Mouse (Mus musculus): ENCODE measurements at regions not wholly inside any gene's neighbourhood (a gene's known extent, or its start where the extent isn't known, plus 50 kb on each side); places are given as distances from the start of the nearest gene placed in this dataset.

DNA sequence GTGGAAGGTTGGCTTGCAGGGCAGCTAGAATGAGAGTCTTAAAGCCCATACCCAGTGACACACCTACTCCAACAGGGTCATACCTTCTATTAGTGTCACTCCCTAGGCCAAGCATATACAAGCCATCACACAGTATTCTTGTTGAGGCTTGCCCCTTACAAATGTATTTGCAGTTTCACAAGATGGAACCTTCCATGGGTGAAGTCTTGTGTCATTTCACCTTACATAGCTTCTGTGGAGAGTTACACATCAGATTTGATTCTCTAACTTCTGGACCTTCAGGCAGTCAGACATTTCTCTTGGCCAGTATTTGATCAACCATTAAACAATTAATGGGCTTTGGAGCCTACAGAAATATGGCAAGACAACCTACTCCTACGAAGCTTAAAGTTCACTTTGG, 210.6 kb upstream of the Tbl1xr1 start:
- no peak for DNase-seq (ENCODE audit: low read depth)

DNA sequence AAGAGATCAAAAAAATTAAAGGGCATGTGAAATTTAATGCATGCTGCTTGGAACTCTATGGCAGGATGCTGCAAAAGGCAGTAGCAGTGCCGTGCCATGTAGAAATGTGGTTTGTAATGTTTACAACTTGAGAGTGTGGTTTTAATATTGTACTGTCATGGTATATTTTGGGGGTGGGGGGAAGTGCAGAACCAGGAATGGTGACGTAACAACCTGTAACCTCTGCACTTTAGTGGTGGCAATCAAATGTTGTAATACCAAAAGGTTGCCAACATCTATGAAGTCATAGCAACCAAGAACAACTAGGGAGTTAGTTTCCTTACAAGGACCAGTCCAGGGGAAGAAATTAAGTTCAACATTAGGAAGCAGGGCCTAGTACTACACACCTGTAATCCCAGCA, 198.1 kb upstream of the Tbl1xr1 start:
- DNase-seq (ENCODE audit: low read depth) = peak; percentile 13

DNA sequence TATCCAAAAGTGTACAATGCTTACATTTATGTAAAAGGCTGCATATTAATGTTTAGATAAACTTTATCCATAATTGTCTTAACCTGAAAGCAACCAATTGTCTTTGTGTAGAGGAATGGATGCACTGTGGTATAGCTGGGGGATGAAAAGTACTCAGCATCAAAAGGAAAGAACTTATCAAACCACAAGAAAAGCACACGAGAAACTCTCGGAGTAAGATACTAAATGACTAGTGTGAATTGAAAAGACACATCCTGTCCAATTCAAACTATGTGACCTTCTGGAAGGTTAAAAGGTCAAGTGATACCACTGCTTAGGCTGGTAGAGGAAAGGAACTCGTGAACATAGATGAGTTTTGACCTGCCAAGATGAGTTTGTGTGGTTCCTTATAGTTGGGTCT, 192.2 kb upstream of the Tbl1xr1 start:
- peak; percentile 45 for DNase-seq (ENCODE audit: low read depth)

DNA sequence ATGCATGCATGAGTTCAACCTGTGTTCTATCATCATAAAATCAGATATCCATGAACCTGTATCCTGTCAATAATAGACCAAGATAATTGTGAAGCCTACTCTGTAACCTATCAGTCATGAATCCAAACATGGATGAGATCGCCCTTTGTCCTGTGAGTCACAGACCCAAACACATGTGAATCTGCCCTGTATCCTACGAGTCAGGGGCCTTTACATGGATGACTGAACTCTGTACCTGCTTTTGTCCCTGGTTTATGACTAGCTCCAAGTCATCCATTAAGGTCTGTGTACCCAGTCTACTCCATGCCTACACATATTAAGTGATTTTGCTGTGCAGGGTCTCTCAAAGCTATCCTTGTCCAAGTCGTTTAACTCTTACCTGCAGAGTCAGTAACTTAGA, 187.7 kb upstream of the Tbl1xr1 start:
- no peak for DNase-seq (ENCODE audit: low read depth)

DNA sequence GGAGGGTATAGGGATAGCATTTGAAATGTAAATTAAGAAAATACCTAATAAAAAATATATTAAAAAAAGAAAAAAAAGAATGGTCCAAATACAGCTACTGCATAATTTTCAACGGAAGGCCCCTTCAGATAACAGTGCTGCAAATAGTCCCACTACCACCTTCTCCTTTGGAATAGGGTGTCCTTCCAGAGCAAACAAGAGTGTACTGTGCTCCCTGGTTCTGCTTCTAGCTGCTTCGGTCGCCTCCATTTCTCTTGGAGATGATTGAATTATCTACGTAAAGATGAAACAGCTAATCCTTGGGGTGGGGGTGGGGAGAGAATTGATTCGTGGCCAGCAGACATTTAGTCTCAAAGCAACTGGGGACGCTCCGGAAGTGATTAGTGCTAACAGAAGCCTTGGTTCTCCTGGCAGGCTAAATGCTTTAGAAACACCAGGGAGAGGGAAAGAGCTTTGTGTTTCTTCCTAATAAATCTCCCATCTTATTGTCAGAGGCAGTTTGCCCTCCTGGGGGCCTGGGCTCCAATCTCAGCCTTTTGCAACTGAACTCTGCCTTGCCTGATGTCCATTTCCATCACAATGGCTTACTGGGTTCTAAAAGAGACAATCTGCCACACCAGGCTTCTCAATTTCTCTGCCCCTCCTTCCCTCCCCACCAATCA, 184.5 kb upstream of the Tbl1xr1 start:
- DNase-seq (ENCODE audit: low read depth) = no peak

DNA sequence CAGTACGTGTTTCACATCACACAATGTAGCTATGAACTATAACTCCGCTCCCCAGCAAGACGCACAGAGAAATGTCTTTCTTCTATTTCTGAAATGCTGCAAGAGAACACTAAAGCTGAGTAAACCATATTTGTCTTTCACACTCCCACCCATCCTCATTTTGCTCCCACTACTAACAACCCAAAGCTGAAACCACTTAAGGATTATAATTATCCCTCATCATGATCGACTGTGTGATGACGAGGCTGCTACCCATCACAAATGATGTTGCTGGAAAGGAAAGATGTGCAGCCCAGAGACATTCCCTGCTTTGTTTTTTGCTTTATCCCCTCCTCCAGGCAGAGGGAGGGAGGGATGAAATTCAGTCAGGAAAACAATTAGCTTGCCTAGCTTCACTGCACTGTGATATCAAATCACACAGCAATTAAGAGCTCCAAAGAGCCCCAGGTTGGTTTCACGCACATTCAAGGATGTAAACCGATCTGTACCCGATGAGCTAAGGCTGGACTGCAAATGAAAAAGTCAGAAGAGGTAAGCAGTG, 183.5 kb upstream of the Tbl1xr1 start:
- no peak for DNase-seq (ENCODE audit: low read depth)

DNA sequence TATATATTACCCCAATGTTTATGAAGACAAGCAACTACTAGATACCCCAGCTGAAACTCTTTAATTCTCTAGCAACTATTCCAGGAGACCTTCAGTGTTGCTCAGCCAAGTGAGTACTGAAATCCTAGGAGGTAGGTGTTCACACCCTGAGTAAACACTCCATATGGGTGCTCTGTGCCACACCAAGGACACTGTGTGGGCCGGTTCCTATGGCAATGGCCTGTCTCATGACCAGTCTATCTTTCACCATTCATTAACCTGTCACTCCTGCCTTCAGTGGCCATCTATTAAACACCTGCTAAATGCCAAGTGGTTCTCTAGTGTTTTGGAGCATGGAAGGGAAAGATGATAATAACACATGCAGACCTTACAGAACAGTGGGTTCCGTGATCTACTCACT, 180.9 kb upstream of the Tbl1xr1 start:
- DNase-seq (ENCODE audit: low read depth) = no peak

DNA sequence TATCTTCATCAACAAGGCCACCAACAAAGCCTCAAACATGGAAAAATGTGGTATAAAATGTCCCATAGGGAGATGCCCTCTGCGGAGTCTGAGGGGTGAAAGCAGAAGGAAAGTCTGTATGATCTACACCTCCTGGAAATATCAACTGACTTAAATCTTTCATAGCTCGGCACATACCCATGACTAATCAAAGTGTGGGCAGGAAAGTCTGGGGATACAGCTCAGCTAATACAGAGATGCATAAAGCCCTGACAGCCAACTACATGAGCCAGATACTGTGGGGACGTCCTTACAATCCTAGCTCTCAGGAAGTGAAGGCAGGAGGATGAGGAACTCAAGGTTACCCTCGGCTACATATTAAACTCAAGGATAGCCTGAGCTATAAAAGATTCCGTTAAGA, 178.2 kb upstream of the Tbl1xr1 start:
- no peak for DNase-seq (ENCODE audit: low read depth)

DNA sequence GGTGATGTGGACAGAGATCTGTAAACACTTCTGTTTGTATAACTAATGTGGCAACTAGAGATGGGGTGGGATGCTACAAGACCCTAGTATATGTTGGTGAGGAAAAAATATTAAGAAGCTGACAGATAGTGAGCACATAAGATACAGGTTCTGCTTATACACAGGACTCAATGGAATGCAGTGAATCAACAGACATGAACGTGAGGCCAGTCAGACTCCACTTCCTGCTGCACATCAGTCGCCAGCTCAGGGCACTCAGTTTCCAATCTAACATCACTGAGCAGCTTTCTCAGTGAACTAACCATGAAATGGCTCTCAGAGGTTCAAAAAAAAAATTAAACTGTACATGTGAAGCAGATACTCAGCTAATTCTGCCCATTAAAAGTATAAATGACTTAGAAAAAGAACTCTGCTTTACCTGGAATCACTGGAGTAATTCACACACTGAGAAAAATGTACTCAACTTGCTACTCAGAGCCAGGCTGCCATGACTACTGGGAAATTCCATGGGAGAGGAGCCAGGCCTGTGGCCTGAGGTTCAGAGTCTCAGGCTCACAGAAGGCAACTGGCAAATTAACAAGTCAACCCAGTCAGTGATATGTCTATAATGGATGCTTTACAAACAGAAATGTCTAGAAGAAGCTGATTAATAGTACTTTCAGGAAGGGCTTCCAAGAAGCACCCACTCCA, 170.9 kb upstream of the Tbl1xr1 start:
- DNase-seq (ENCODE audit: low read depth) = peak; percentile 45

DNA sequence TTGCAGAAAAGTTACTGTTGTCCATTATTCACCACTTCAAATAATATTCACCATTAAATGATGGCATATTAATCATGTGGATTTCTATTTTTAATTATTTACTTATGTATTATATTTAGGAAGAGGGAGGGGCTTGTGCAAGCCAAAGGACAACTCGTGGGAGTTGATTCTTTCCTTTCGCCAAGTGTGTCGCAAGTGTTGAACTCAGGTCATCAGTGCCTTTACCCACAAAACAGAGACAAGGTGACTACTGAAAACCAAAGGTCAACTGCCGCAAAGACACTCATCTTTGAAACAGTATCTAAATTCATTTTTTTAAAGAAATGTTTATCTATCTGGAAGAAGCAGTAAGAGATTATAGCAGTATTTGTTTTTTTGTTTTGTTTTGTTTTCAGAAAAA, 167.6 kb upstream of the Tbl1xr1 start:
- DNase-seq (ENCODE audit: low read depth) = no peak

DNA sequence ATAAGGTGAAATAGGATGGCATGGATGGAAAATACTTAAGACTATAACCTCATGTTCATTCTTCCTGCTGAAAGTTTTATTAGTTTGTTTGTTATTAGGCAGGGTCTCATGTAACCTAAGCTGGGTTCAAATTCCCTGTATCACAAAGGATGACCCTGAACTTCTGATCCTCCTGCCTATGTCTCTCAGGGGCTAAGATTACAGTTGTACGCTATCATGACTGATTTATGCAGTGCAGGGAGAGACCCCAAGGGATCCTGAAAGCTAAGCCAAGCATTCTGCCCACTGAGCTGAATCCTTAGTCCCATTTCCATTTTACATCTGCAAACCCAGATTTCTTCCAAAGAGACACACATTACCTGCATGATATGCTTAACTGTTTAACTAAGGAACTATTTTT, 166.4 kb upstream of the Tbl1xr1 start:
- DNase-seq (ENCODE audit: low read depth) = no peak

DNA sequence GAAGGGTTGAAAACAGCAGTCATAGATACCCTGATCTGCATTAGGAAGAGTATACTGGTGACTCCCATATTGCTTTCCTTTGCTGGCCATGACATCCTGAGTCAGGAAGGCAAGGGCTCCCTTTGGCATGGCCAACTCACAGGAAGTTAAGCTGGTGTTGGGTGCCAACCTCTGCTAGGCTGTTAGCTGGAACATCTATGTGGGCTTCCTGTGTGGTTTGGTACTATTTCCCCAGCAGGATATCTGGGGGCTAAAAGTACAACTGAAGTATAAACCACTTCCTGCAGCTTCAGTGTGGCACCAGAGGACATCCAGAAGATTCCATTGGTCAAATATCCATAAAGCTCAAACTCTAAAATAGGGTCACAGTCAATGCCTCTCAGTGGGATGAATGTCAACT, 165.4 kb upstream of the Tbl1xr1 start:
- DNase-seq (ENCODE audit: low read depth) = peak; percentile 73

DNA sequence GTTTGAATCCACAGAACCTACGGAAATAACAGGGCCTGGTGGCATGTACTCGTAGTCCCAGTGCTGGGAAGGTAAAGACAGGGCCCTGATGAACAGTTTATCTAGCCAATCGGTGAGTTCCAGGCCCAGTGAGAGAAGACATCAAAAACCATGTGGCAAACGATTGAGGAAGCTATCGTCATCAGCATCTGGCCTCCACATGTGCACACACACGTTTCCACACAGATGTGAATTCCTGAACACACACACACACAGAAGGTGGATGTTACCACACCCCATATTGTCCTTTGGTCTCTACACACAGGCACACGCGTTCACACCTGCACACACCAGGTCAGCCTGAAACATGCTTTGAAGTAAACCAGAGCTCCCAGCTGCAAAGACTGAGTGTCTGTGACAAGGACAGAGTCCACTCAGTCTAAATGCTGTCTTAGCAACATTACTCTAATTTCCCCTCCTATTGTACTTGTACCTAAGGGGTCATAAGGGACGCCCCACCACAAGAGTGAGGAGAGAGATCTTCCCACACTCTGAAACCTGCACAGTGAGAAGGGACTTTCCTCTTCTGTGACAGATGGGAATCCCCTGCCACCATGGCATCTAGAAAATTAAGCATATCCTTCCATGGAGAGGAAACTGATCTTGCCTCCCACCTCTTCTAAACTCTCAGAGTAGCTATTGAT, 159.1 kb upstream of the Tbl1xr1 start:
- DNase-seq (ENCODE audit: low read depth) = peak; percentile 89

DNA sequence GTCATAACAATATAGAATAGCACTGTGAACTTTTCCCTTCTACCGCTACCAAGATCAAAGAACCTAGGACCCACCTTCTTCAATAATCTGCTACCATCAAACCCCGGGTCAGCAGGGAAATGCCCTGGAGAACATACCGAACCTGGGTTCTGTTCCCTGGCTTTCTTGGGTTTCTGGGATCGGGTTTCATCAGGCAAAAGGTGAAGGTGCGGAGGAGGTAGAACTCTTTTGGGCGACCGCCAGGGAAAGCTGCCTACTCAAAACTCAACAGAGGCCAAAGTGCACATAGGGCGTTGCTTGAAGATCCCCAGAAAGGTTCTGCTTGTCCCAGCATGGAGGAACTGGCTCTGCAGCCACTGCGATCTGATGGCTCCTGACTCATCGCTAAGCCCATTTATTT, 158.0 kb upstream of the Tbl1xr1 start:
- DNase-seq (ENCODE audit: low read depth) = peak; percentile 54

DNA sequence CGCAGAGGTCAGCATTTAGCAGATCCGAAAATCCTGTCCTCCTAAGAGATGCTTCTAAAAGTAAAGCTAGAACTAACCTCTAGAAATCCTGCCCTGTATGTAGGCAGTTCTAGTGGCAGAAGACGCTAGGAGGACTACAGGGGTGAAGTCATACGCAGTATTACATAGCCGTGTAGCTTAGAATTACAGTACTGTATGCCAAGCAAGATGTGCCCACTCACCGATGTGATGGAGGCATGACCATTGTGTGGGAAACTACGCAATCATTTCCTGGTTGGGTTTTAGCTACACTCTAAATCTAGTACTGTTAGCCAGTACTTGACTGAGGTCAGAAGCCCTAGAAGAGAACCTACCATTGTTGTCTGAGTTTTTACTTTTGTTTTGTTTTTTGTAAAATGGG, 156.5 kb upstream of the Tbl1xr1 start:
- DNase-seq (ENCODE audit: low read depth) = peak; percentile 54

DNA sequence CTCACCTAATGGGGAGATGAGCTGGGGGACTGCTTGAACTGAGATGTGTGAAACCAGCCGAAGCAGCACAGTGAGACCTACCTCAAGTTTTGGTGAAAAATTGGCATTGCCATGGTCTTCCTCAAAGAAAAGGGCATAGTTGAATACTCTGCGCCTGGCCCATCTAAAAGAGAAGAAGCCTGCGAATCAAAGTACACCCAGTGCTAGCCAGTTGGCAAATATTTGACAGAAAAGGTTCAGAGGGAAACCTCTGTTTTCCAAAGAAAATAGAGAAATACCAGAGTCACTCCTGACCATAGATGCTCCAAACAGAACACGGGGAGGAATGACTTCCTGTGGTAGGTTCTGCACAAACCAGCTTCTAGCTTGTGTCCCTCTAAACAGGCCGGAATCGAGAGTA, 144.5 kb upstream of the Tbl1xr1 start:
- no peak for DNase-seq (ENCODE audit: low read depth)

DNA sequence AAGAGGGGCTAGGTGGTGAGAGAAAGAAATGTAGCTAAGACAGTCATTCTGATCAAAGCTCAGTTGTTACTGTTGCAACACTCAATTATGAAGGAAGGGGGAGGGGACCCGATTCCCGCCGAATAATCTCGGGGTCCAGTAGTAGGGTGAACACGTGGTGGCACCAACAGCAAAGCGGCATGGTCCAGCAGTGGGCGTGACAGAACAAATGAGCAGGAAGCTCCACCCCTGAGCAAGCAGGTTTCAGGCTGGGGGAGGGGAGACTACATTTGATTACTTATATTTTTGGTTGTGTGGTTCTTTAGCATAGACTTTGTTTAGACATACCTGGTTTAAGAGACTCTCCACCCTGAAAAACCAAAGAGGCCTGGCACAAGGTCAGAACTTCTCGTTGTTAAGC, 143.8 kb upstream of the Tbl1xr1 start:
- peak; percentile 63 for DNase-seq (ENCODE audit: low read depth)

DNA sequence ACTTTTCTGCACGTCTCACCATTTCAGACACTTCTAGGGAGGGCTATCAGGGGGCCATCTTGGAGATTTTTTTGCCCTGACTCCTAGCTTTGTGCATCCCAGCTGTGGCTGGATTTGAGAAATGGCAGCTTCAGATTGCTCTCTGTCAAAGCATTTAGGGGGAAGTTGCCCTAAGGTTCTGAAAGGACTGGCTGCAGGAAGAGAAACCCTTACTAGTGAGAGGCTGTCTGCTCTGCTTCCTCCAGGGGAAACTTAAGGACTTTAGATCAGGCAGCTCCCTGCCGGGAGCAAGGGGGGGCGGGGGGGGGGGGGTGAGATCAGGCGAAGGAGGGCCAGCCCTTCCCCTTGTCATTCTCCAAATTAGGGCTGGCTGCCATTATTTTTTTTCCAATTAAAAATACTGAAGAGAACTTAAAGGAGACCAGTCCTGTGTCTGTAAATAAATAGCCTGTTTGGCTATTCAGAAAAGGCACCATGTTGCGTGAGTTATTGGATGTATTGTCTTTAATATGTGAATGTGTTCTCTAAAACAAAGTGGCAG, 141.7 kb upstream of the Tbl1xr1 start:
- DNase-seq (ENCODE audit: low read depth) = peak; percentile 52

DNA sequence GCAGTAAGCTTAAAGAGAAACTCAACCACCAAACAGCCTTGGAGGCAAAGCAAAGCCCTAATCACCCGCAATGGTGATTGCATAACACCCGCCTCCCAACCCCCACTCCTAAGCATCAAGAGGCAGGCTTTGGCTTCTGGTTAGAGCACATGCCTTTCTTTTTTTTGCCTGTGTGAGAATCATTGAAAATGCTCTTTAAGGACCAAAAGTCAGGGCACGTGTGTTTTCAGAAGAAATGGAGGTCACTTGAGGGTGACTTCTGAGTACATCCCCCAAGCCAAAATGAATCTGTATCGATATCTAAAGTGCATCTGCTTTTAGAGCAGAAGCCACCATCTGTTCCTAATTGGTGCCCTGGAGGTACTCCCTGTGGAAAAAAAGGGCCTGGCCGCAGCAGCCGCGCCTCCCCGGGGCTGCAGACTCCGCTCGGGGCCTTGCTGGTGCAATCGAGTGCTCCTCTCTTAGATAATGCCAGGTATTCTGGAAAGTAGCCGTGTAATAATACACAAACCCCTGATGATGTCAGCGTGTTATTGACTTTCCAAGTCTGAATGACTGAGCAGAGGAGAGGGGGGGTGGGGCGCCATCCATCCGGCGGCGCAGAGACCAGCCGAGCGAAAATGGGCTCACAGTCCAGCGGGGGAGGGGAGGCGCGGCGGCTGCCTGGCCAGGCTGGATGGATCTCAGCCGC, 140.7 kb upstream of the Tbl1xr1 start:
- DNase-seq (ENCODE audit: low read depth) = peak; percentile 96

DNA sequence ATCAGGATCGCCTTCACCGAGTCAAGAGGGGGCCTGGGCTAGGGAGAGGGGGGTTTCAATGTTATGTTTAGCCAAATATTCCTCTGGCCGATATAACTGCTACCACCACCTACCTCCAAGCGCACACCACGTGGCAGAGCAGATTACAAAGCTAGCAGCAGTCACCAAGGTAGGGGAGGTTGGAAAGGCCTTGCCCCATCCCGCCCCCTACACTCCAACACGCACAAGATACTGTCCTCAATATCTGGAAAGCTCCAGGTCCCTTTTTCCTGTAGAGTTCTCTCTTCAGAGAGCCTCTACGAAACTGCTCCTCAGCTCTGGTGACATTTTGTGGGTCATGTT, 140.2 kb upstream of the Tbl1xr1 start:
- DNase-seq (ENCODE audit: low read depth) = no peak

DNA sequence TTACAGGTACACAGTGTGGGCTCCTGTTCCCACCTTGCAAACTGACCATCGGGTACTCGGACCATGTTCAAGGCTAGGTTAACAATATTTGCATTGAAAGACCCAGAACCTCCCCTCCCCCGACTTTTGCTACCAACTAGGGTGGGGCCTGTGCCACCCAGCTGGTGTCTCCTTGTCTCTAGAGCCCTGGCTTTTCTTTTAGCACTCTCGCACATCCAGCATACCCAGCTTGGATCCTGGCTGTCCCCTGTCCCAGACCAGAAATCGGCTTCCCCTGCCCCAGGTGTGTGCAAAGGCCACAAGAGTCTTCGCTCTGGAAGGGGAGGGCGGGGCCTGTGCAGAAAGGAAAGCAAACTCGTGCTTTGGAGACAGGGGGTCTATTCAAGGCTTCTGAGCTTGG, 139.8 kb upstream of the Tbl1xr1 start:
- DNase-seq (ENCODE audit: low read depth) = peak; percentile 66

DNA sequence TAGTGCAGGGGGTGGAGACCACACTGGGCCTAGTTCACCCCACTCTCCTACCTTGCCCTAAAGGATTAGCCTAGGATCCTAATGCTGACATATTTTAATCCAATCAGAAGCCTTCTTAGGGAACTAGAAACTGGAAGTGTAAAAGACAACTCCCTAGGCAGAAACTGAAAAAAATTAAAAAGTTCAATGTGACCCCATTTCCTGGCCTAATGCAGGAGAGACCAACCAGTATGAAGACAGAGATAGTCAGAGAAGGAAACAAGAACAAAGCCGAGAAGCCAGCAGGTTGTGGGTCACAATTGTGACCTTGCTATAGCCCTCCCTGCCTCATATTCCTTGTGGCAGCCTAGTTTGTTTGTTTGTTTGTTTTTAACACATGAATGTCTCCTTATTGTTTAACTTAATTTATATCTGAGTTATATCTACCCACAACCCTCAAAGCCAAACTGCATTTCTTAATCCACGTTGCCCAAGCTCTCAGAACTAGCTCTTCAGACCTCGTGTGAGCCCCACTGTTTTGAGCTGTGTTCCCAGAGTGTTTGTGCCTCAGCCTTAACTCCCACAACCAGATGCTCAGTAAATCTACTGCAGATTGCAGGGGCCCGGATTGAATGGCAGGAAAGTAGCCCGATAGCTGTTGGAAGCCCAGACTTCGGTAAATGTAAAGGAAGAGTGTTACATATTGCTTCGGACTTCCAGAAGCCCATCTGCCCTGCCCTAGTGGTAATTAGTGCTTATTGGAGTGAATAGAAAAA, 139.0 kb upstream of the Tbl1xr1 start:
- DNase-seq (ENCODE audit: low read depth) = peak; percentile 56
